22 mouse cellular contexts compared by ENCODE assay signal in genomic region chr6:29998771-29999170, GRCm38 (mm10). TPM values are rescaled to one million over a fixed set of nuclear protein-coding genes. Genes with fewer than 3 reads are reported as not detected.
DNase-seq lines count a peak whose midpoint lies in the region; ATAC-seq lines count a peak whose summit lies in the region.
"Had no signal": no experiment of that assay in that cellular context is flagged by ENCODE, and none has a peak within 500 bp of the region (broad histone marks: within the 10 kb centered on the region; RNA-seq: fewer than 3 reads in every experiment).

No protein-coding gene starts in this region.

- no peaks in the 10 kb centered on the region for H3K36me3 ChIP-seq in midbrain, embryonic 16.5 days (ENCODE audit: control insufficient read depth, insufficient read depth, low read length)
- H3K36me3 ChIP-seq: embryonic facial prominence, embryonic 12.5 days; embryonic facial prominence, embryonic 15.5 days; heart, embryonic 13.5 days had no signal

- 72% methylated on average over 4 of the region's 4 CpGs for WGBS in midbrain, embryonic 16.5 days

- no peaks in the 10 kb centered on the region for H3K9me3 ChIP-seq in midbrain, embryonic 16.5 days (replicated peaks; ENCODE audit: control insufficient read depth, low read length, poor library complexity, severe bottlenecking)
- H3K9me3 ChIP-seq: embryonic facial prominence, embryonic 12.5 days; embryonic facial prominence, embryonic 15.5 days; heart, embryonic 13.5 days had no signal

- peak; percentile 31 for DNase-seq in R1 (ENCODE audit: low read depth, low spot score)
- DNase-seq in adrenal gland, postnatal 14 days, result no peak
- DNase-seq in urinary bladder, postnatal 25 days (ENCODE audit: low spot score), result no peak
- DNase-seq: adrenal gland, adult 8-10 months; cerebellum, adult 9-10 months; cerebellum, postnatal 14 days; forebrain, postnatal 0 days; heart, postnatal 14 days had no signal

- no peak overlapping the region for H3K4me2 ChIP-seq in midbrain, embryonic 16.5 days (ENCODE audit: low read length)
- H3K4me2 ChIP-seq: embryonic facial prominence, embryonic 12.5 days; embryonic facial prominence, embryonic 15.5 days; heart, embryonic 13.5 days; hindbrain, embryonic 14.5 days had no signal

- H3K9ac ChIP-seq in midbrain, embryonic 16.5 days (ENCODE audit: low read depth, low read length), result no peak overlapping the region
- H3K9ac ChIP-seq: embryonic facial prominence, embryonic 12.5 days; embryonic facial prominence, embryonic 15.5 days; forebrain, postnatal 0 days; heart, embryonic 13.5 days; hindbrain, embryonic 14.5 days had no signal

- H3K27me3 ChIP-seq in midbrain, embryonic 16.5 days (ENCODE audit: control insufficient read depth, insufficient read depth, low read depth, low read length), result no peaks in the 10 kb centered on the region
- H3K27me3 ChIP-seq: embryonic facial prominence, embryonic 12.5 days; embryonic facial prominence, embryonic 15.5 days; heart, embryonic 13.5 days; Patski had no signal

- peak; percentile 92 for ATAC-seq in granulocyte monocyte progenitor cell, adult 5-6 weeks (replicated peaks; ENCODE audit: poor library complexity, severe bottlenecking)
- peak; percentile 50; the same call in 1 of the 2 replicates for ATAC-seq in monocyte, adult 5-6 weeks (replicated peaks; ENCODE audit: insufficient number of reproducible peaks, low FRiP score, low TSS enrichment, poor library complexity, severe bottlenecking)
- no peak for ATAC-seq in midbrain, embryonic 16.5 days
- ATAC-seq: activated CD4-positive, CD25-positive, alpha-beta regulatory T cell, adult 4 months; CD4-positive, CD25-positive, alpha-beta regulatory T cell, adult 4 months; forebrain, embryonic 14.5 days; forebrain, postnatal 0 days; hindbrain, postnatal 0 days; inflammation-experienced regulatory T-cells, adult 6 months; intestine, embryonic 16.5 days; Patski had no signal

- H3K4me1 ChIP-seq in midbrain, embryonic 16.5 days (ENCODE audit: control insufficient read depth, insufficient read depth, low read length), result no peaks in the 10 kb centered on the region
- H3K4me1 ChIP-seq: embryonic facial prominence, embryonic 12.5 days; embryonic facial prominence, embryonic 15.5 days had no signal

- H3K27ac ChIP-seq in midbrain, embryonic 16.5 days (ENCODE audit: low read length), result no peak overlapping the region
- H3K27ac ChIP-seq: embryonic facial prominence, embryonic 12.5 days; embryonic facial prominence, embryonic 15.5 days; heart, embryonic 13.5 days; hindbrain, embryonic 14.5 days; hindbrain, postnatal 0 days had no signal

- H3K4me3 ChIP-seq in midbrain, embryonic 16.5 days (ENCODE audit: low read depth, low read length), result no peak overlapping the region
- H3K4me3 ChIP-seq: embryonic facial prominence, embryonic 12.5 days; embryonic facial prominence, embryonic 15.5 days; heart, embryonic 13.5 days had no signal

RNA-seq across cellular contexts. Expression of gene Nrf1, which starts 49.0 kb away (rescaled TPM):
- 44.7 and 45.4 TPM in 2 replicates for total RNA-seq in granulocyte monocyte progenitor cell, adult 5-6 weeks (2014; fragmentation: Nextera tagmentation)
- 47.8 and 49.0 TPM in 2 replicates for total RNA-seq in granulocyte monocyte progenitor cell, adult 5-6 weeks (2017)
- 50.3 to 102 TPM (median 78.5 TPM) in 3 replicates for total RNA-seq in monocyte, adult 5-6 weeks (2017)
- 23.0 and 23.3 TPM in 2 replicates for total RNA-seq in adrenal gland, postnatal 14 days (2021)
- 33.8 and 35.4 TPM in 2 replicates for polyA plus RNA-seq in midbrain, embryonic 16.5 days (2015; fragmentation: Nextera tagmentation; extraction: Ambion mirVana)
